19 mouse cellular contexts compared by ENCODE assay signal in the genomic region with DNA sequence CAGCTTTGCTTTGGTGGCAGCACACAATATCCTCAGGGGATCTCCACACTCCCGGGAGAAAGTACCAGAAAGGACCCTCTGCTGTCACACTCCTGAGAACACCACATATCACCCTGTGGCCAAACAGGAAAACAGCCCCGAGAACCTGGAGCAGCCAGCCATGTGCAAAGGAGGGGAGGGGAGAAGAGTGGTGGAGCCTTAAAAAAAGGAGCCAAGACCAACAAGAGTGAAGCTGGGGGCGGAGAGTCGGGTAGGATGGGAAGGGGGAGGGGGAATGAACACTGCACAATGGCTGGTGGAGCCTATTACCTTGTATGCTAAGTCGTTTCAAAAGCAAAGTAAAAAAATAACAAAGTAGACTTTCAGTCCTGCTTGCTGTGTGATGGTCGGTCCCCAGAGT.
DNase-seq lines count a peak whose midpoint lies in the region; ATAC-seq and TF ChIP-seq lines count a peak whose summit lies in the region.
"Had no signal": no experiment of that assay in that cellular context is flagged by ENCODE, and none has a peak within 500 bp of the region (broad histone marks: within the 10 kb centered on the region; RNA-seq: fewer than 3 reads in every experiment).

No protein-coding gene starts in this region.

- 22% methylated on average over 6 of the region's 6 CpGs for WGBS in forebrain, embryonic 12.5 days
- WGBS in forebrain, embryonic 13.5 days = 14% methylated on average over 6 of the region's 6 CpGs
- WGBS in kidney, embryonic 16.5 days = 11% methylated on average over 6 of the region's 6 CpGs
- WGBS in embryonic facial prominence, embryonic 15.5 days = 16% methylated on average over 6 of the region's 6 CpGs

- DNase-seq in kidney, postnatal 36 days = no peak
- DNase-seq in brain, embryonic 14.5 days (ENCODE audit: low read depth) = peak; percentile 49
- no peak for DNase-seq in ovary, postnatal 10 days (ENCODE audit: low spot score)
- no peak for DNase-seq in cerebellum, postnatal 14 days
- DNase-seq: cerebellum, adult 8-10 months; gastrocnemius, postnatal 10 days; heart, adult 2 months; heart, postnatal 36 days; kidney, adult 18-20 months; liver, postnatal 0 days; lung, postnatal 10 days; right cerebral cortex, postnatal 25 days; thymus, postnatal 4 days had no signal

- H3K4me1 ChIP-seq in forebrain, embryonic 12.5 days = peaks cover 18% of the 10 kb centered on the region
- H3K4me1 ChIP-seq in forebrain, embryonic 13.5 days = peaks cover 33% of the 10 kb centered on the region
- H3K4me1 ChIP-seq in kidney, embryonic 16.5 days (ENCODE audit: insufficient read depth, low read length) = peaks cover 6% of the 10 kb centered on the region; the same call in 1 of the 2 replicates
- H3K4me1 ChIP-seq in embryonic facial prominence, embryonic 15.5 days = no peaks in the 10 kb centered on the region
- H3K4me1 ChIP-seq: neural tube, embryonic 12.5 days had no signal

- H3K27me3 ChIP-seq in forebrain, embryonic 12.5 days = 0 out of 2 replicates have a peak, but pooled peaks cover 4% of the 10 kb centered on the region
- no peaks in the 10 kb centered on the region for H3K27me3 ChIP-seq in forebrain, embryonic 13.5 days
- no peaks in the 10 kb centered on the region for H3K27me3 ChIP-seq in kidney, embryonic 16.5 days (ENCODE audit: insufficient read depth, low read length)
- no peaks in the 10 kb centered on the region for H3K27me3 ChIP-seq in embryonic facial prominence, embryonic 15.5 days
- H3K27me3 ChIP-seq: neural tube, embryonic 12.5 days had no signal

- no peaks in the 10 kb centered on the region for H3K36me3 ChIP-seq in forebrain, embryonic 12.5 days (replicated peaks)
- H3K36me3 ChIP-seq in forebrain, embryonic 13.5 days (ENCODE audit: poor library complexity, severe bottlenecking) = no peaks in the 10 kb centered on the region
- no peaks in the 10 kb centered on the region for H3K36me3 ChIP-seq in kidney, embryonic 16.5 days (ENCODE audit: insufficient read depth, low read length)
- H3K36me3 ChIP-seq in embryonic facial prominence, embryonic 15.5 days = no peaks in the 10 kb centered on the region
- H3K36me3 ChIP-seq: neural tube, embryonic 12.5 days had no signal

- H3K9me3 ChIP-seq in forebrain, embryonic 12.5 days = no peaks in the 10 kb centered on the region
- no peaks in the 10 kb centered on the region for H3K9me3 ChIP-seq in forebrain, embryonic 13.5 days (replicated peaks)
- H3K9me3 ChIP-seq in kidney, embryonic 16.5 days (ENCODE audit: low read length) = no peaks in the 10 kb centered on the region
- no peaks in the 10 kb centered on the region for H3K9me3 ChIP-seq in embryonic facial prominence, embryonic 15.5 days (replicated peaks)
- H3K9me3 ChIP-seq: neural tube, embryonic 12.5 days had no signal

- no peak for TF ChIP-seq CTCF in brain, embryonic 14.5 days (IDR thresholded peaks at IDR 0.05; ENCODE audit: borderline replicate concordance, extremely low read depth, insufficient read depth, insufficient read length)

- H3K4me3 ChIP-seq in forebrain, embryonic 12.5 days (replicated peaks) = no peak overlapping the region
- H3K4me3 ChIP-seq in forebrain, embryonic 13.5 days = no peak overlapping the region
- H3K4me3 ChIP-seq in kidney, embryonic 16.5 days (ENCODE audit: low read length) = no peak overlapping the region
- H3K4me3 ChIP-seq in embryonic facial prominence, embryonic 15.5 days (replicated peaks) = no peak overlapping the region
- H3K4me3 ChIP-seq: erythroblast, embryonic 14.5 days; heart, adult 2 months; neural tube, embryonic 12.5 days had no signal

- no peak overlapping the region for H3K27ac ChIP-seq in forebrain, embryonic 12.5 days
- H3K27ac ChIP-seq in forebrain, embryonic 13.5 days = no peak overlapping the region
- H3K27ac ChIP-seq in kidney, embryonic 16.5 days (ENCODE audit: low read length) = no peak overlapping the region
- H3K27ac ChIP-seq in embryonic facial prominence, embryonic 15.5 days (replicated peaks) = no peak overlapping the region
- H3K27ac ChIP-seq: heart, adult 2 months; neural tube, embryonic 12.5 days had no signal

- H3K4me2 ChIP-seq in forebrain, embryonic 12.5 days = no peak overlapping the region
- H3K4me2 ChIP-seq in forebrain, embryonic 13.5 days = no peak overlapping the region
- H3K4me2 ChIP-seq in kidney, embryonic 16.5 days (replicated peaks; ENCODE audit: low read depth, low read length) = 0 out of 2 replicates have a peak overlapping the region, but pooled peaks have one; percentile 2
- H3K4me2 ChIP-seq in embryonic facial prominence, embryonic 15.5 days (replicated peaks) = no peak overlapping the region
- H3K4me2 ChIP-seq: neural tube, embryonic 12.5 days had no signal

- ATAC-seq in forebrain, embryonic 12.5 days (ENCODE audit: low FRiP score) = peak; percentile 42
- no peak for ATAC-seq in forebrain, embryonic 13.5 days
- peak; percentile 62; the same call in 1 of the 2 replicates for ATAC-seq in kidney, embryonic 16.5 days (ENCODE audit: low FRiP score, low TSS enrichment)
- ATAC-seq in embryonic facial prominence, embryonic 15.5 days (ENCODE audit: insufficient number of reproducible peaks, low FRiP score, low TSS enrichment, low read depth) = 0 out of 2 replicates have a peak, but pooled peaks have one; percentile 3
- ATAC-seq: liver, postnatal 0 days had no signal

- TF ChIP-seq POLR2A in brain, embryonic 14.5 days (IDR thresholded peaks at IDR 0.05; ENCODE audit: borderline replicate concordance, extremely low read depth, insufficient read depth, insufficient read length, poor library complexity, severe bottlenecking) = no peak

- no peak overlapping the region for H3K9ac ChIP-seq in forebrain, embryonic 12.5 days
- no peak overlapping the region for H3K9ac ChIP-seq in forebrain, embryonic 13.5 days
- no peak overlapping the region for H3K9ac ChIP-seq in kidney, embryonic 16.5 days (replicated peaks; ENCODE audit: low read length)
- H3K9ac ChIP-seq in embryonic facial prominence, embryonic 15.5 days = no peak overlapping the region
- H3K9ac ChIP-seq: liver, postnatal 0 days; neural tube, embryonic 12.5 days had no signal
